Mouse (Mus musculus) inflammation-experienced regulatory T-cells, adult 6 months (primary cell): ENCODE measurements around the gene Dmac2. TPM values are rescaled to one million over a fixed set of nuclear protein-coding genes. Genes with fewer than 3 reads are reported as not detected.

Experiments
- ATAC-seq: one replicate; pipeline ENCODE4 v1.8.0; 2017
- polyA plus RNA-seq, 3 experiments: library from polyadenylated mRNA; unstranded; fragments of 100-300 nt; shearing (Covaris generic); gene quantifications; one replicate each; pipeline ENCODE4 v1.2.1; 2017

Dmac2 gene
- polyA plus RNA-seq, 3 experiments from 2014 or later, result 27.1 to 55.4 (median 47.5) TPM

GRCm38 (mm10) chr7:25617376-25618160 is 1.6 kb upstream of the Dmac2 start:
- ATAC-seq, result no peak

GRCm38 (mm10) chr7:25619722-25619991 is 443 bp downstream of the Dmac2 start:
- ATAC-seq, result no peak

- ATAC-seq, result no peak
Observed at GRCm38 (mm10) chr7:25620101-25620500, 887 bp downstream of the Dmac2 start.

GRCm38 (mm10) chr7:25620751-25621150 is 1.5 kb downstream of the Dmac2 start:
- no peak for ATAC-seq

DNA sequence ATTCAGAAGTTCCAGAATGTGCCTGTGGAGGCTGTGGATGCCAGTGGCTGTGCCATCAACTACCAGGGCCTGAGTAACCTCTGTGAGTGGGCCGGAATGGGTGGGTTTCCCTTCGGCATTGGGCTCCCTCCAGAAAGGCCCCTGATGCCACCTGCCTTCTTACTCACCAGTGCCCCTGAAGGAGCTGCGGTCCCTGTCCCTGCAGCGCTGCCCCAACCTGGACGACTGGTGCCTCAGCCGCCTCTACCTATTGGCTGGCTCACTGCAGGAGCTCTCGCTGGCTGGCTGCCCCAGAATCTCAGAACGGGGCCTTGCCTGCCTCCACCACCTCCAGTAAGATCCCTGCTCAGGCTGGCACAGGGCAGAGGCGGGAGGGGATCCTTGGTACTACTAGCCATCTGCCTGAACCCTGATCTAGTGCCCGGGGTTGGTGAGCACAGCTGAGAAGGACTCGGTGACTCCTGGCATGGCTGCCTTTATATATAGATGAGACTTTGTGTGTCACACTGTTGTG is 4.7 kb downstream of the Dmac2 start:
- no peak for ATAC-seq

DNA sequence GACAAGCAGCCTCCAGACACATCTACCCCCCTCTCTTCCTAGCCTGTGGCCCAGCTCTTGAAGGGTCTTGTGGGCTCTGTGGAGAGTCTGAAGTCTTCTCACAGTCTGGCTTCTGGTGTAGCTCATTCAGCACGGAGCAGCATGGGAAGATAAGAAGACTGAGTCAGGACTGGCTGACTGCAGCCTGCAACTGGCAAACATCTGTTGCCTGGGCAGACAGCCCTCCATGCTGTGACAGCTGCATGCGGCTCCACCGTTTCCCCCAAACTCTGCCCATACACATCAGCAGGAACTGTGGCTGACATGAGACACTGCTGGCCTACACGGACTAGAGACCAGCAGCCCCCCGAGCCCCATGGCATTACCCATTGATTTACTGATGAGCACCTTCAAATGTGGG is 5.6 kb downstream of the Dmac2 start:
- no peak for ATAC-seq

GRCm38 (mm10) chr7:25625594-25626250 is 6.5 kb downstream of the Dmac2 start:
- no peak for ATAC-seq

DNA sequence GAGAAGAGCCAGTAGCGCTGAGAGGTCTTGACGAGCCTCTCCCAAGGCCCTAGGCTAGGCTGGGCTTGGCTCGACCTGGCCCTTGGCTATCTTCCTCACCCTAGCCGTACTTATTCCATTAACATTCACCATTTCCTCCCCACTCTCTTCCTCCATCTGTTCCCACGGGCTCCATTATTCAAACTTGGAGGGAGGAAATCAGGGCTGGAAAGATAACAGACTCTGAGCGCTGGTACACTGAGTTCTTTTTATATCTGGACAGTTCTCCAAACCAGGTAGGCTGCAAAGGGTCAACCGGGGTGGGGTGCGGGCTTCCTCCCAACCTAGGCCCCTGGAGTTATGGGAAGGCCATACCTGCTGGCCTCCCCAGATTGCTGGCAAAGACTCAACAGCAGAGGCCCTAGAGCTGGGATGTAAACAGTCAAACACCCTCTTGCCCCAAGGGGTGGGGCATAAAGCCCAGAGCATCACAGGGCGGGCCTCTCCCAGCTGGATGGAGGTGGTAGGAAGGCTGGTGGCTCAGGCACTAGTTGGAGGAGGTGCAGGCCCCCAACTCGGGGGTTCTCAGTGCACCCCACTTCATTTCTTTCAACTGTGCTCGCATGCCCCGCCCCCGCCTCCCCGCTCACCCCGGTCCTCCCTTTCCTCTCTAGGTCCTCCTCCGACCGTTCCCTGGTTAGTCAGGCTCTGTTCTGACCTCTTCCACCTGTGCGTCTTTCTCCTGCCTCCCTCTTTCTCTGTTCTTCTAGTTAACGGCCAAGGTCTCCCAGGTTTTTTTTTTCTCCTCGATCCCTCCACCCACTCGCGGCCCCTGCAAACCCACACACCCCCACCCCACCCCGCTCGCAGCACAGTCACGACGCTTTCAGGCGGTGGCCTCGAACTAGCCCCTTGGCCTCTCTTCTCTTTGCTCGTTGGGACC is 7.6 kb downstream of the Dmac2 start, which contains the start of gene B3gnt8:
B3gnt8 (plus strand) TSS at position 146 of the 922 bp plus-strand sequence.
- no peak for ATAC-seq

- no peak for ATAC-seq
Observed at GRCm38 (mm10) chr7:25627431-25628322, 8.5 kb downstream of the Dmac2 start.

GRCm38 (mm10) chr7:25628323-25628620 is 9.1 kb downstream of the Dmac2 start:
- ATAC-seq, result no peak

GRCm38 (mm10) chr7:25632679-25633078 is 13.5 kb downstream of the Dmac2 start:
- ATAC-seq, result no peak

DNA sequence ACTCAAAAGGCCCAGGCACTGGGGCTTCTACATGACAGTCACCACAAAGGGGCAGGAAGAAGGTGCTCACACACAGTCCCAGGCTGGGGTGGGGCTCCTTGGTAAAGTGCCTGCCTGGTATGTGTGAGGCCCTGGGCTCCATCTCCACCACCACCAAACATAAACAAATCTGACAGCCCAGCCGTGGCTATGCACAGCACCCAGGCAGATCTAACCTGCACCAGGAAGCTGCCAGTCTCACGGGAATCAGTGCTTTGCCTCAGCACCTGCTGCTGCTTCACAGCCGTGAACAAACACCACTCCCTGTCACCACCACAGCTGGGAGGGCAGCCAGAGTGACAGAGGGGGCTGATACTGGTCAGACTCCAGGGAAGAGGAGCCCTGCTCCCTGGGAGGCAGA is 17.2 kb downstream of the Dmac2 start:
- no peak for ATAC-seq

- ATAC-seq, result no peak
Observed at GRCm38 (mm10) chr7:25637099-25637498, 17.9 kb downstream of the Dmac2 start.

DNA sequence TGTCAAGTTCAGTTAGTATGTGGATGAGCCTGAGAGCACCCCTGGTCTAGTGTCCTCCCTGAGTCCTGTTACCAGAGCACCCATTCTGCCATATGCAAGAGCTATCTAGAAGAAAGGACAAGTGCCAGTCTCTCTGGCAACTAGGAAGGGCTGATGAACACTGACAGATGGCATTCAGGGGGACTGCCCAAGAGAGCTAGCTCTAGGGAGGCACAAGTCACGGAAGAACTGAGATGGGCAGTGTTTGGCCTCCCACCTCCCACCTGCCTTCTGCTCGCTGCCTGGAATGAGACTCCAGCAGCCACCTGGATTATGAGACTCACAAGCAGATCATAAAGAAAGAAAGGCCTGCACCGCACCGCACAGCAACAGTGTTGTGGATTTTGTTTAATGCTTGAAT is 20.5 kb downstream of the Dmac2 start:
- no peak for ATAC-seq

- ATAC-seq, result no peak
Observed at GRCm38 (mm10) chr7:25644136-25644535, 24.9 kb downstream of the Dmac2 start.

DNA sequence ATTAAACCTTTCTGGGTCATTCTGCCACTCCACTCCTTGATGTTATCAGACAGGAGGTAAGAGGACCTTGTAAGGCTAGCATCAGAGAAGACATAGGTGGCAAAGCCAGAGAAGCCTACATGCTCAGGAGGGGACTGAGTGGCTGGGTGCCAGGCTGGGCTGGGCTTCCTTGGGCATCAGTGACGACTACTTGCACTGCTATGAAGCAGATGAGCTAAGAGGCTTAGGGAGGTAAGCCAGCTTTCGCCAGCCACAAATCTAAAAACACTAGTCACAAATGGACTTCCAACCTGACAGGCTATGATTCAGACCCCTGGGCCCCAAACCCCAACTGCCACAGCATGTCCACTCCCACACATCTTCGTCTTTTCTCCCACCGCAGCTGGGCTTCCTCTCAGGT is 25.4 kb downstream of the Dmac2 start:
- no peak for ATAC-seq

GRCm38 (mm10) chr7:25645074-25645473 is 25.9 kb downstream of the Dmac2 start:
- ATAC-seq, result no peak

- ATAC-seq, result peak; percentile 25
Observed at GRCm38 (mm10) chr7:25647574-25648123, 28.4 kb downstream of the Dmac2 start.

DNA sequence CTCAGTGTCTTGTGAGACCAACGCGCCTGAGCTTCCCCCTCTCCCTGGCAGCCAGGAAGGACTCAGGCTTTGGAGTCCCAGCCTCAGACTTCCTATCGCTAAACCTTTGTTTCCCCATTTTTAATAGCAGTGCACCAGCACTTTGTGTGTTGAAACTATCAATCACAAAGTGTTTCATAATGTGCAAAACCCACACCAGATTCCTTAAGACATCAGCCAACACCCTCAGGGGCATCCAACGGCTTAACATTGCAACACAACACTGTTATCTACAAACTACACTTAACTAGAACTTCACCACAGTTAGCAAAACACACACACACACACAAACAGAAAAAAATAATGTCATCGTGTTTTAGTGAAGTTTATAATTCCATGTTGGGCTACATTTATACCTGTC is 30.6 kb downstream of the Dmac2 start:
- no peak for ATAC-seq

GRCm38 (mm10) chr7:25651281-25651680 is 32.1 kb downstream of the Dmac2 start:
- ATAC-seq, result no peak

DNA sequence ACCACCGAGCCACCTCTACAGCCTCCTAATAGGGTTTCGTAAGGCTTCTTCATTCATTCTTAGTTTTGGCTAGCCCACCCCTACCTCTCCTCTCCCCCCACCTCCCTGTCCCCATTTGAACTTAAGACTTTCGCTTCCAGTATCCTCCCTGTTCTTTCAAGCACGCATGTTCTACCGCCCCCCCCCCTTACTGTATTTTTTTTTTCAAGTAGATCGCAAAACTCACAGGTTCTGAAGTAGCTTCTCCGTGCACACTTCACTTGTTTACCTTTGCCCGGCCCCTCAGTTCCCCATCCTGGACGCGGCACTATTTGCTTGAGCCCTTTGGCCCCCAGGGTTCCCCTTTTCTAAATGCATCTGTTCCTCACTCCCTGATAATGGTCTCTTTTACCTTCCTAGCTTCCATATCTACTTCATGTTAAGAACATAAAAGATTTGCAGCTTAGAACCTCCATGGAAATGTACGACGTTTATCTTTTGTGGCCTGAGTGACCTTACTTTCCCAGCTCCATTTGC is 33.1 kb downstream of the Dmac2 start:
- no peak for ATAC-seq
